Mouse (Mus musculus) C2C12 (cell line): ENCODE measurements around the gene Rhd.

Experiments
- CTCF ChIP-seq: IDR thresholded peaks from one replicate; pipeline ENCODE4 v1.5.1; 2011; ENCODE audit not compliant: control insufficient read depth, insufficient read depth, insufficient read length
- MAX ChIP-seq: IDR thresholded peaks from one replicate; pipeline ENCODE4 v1.6.1; 2011; ENCODE audit warnings: mild to moderate bottlenecking, control low read depth
- MYOD1 ChIP-seq: IDR thresholded peaks from one replicate; pipeline ENCODE4 v1.6.1; 2011; ENCODE audit warnings: low read depth; ENCODE audit not compliant: control insufficient read depth, insufficient read length
- USF1 ChIP-seq: IDR thresholded peaks from one replicate; pipeline ENCODE4 v1.6.1; 2011; ENCODE audit warnings: low read depth, mild to moderate bottlenecking, control low read depth, moderate library complexity

DNA sequence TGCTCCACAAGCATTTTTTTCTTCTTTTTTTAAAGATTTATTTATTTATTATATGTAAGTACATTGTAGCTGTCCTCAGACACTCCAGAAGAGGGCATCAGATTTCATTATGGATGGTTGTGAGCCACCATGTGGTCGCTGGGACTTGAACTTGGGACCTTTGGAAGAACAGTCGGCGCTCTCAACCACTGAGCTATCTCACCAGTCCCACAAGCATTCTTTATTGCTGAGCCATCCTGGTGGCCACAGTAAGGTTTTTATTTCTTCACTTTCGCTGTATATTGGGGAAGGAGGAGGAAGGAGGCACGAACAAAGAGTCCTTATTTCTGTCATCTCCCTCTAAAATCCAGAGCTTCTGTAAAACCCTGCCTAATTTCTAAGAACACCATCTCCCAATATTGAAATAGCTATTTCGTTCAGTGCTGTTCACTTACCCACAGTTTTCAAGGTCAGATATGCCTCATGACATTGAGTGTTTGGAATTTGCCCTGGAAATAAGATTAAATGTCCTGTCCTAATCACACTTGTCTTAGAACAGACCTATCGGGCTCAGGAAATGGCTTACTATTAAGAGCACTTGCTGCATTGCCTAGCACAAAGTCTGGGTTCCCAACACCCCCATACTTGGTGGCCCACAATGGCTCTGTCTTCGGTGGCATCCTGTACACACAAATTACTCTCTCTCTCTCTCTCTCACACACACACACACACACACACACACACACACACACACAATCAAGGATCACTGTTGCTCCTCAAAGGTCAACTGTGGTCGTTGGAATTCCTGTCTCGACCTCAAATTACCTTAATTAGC is 58.0 kb downstream of the Rhd start:
- TF ChIP-seq CTCF (no peak), USF1 (no peak), MAX (no peak), MYOD1 (no peak)
